Mouse (Mus musculus) spleen, postnatal 4 days (tissue): ENCODE measurements around the gene Srms.
"Not testable (repeated sequence)": the region's sequence is repeated elsewhere in the genome, so short reads cannot be mapped to it uniquely, and the experiment has no call there.

Source experiments
- DNase-seq, 2 experiments: peaks; one replicate each; pipeline ENCODE4 v3.0.0; 2022; ENCODE audit warnings: low spot score in 2 of 2

The Srms gene

DNA sequence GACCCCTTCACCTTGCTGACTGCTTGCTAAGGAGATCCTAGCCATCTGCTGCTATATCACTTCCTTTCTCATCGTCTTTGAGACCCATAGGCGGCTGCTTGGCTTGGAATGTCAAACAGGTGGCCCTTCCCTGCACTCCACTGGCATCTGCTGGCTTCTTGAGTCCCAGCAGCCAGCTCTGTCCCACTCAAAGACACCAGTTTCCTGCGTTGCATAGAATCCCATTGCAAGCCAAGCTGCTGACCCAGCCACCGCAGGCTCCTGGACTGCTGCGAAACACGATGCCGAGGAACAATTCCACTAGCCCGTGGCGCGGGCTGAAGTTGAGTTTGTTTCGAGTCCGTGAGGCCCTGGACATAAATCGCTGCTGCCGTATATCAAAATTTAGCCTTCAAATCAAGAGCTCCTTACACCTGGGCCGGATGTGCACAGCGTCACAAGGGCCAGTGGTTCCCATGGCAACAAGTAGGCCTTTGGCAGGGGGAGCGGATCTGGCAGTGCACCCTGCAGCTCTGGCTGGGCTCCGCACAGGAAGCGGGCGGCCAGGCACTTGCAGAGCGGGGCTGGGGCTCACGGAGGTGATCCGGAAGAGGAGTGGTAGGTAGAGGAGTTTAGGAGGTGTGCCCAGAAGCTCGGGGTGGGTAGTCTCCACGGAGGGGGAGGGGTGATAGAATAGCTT is 6.7 kb upstream of the Srms start, which contains the start of gene Fndc11:
Fndc11 (plus strand) TSS at position 476 of the 679 bp plus-strand sequence.
- DNase-seq, result peak; percentile 72 to 83

DNA sequence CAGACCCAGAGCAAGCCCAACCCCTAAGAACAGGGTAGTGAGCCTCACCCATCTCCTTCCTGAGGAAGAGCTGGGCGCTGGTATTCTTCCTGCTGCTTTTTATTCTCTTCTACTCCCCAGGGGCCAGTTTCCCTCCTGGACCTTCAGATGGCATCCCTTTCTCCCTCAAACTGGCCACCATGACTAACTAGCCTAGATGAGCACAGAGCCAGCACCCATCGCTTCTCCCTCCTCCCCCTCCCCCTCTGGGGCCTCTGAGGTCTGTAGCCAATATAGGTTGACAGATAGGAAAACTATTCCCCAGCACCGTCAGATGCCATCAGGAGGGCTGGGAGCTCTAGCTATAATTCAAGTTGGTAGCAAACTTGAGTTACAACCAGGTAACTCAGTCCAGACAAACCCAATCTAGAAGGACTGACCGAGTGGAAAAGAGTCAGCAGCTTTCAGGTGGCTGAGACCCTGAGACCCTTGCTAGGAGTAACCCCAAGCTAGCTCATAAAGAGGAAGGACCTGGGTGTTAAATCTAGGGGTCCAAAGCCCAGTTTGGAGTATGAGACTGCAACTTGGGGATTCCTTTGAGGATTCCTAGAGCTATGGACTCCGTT is 6.0 kb upstream of the Srms start:
- no peak for DNase-seq

DNA sequence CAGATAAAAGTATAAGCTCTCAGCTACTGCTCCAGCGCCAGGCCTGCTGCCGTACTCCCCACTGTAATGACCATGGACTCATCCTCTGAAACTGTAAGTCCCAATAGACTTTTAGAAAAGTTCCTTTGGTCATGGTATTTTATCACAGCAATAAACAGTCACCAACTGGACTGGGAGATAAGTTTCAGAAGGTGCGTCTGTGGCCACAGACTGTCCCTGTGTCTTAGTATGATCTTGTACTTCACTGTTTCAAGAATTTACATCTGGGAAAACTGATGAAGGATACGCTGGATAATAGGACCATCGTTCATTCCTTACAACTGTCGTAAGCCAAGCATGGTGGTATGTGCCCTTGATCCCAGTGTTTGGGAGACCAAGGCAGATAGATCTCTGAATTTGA is 3.1 kb upstream of the Srms start:
- DNase-seq, result no peak

GRCm38 (mm10) chr2:181212389-181213020 is 480 bp downstream of the Srms start:
- no peak for DNase-seq

GRCm38 (mm10) chr2:181206118-181206517 is 6.9 kb downstream of the Srms start:
- peak in 1 of 2 experiments; percentile 45 for DNase-seq

GRCm38 (mm10) chr2:181205678-181206077 is 7.3 kb downstream of the Srms start:
- DNase-seq, result no peak

DNA sequence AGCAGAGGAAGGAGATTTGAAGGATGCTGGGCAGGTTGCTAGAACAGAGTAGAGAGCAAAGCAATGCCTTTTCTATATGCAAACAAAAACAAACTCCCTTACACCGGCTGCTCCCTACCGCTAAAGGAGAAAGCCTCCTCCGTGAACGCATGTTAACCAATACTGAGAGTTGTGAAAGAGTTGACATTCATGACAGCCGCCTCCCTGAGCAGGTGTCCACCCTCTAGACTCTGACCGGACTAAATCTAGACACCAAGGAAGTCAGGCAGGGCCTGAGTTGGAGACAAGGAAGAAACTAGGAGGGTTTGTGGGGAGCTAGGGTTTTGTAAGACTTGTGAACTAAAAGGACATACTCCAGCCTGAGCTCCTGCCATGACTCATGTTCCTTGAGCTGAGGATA is 10.1 kb downstream of the Srms start:
- no peak for DNase-seq

DNA sequence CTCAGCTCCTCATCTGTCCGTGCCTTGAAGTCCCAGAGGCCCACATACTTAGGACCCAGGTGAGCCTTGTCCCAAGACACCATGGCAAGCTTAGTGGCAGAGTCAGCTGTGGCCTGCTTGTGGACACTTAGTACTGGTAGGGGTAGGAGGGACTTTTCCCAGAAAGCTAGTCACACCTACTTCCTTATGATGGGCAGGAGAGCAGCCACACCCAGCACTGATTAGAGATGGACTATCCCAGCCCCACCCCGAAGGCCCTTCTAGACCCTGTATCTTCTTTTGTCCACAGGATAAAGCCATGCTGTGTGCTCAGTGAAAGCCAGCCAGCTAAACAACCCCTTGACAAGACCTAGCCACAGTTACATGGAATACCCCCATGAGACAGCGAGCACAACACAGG is 10.6 kb downstream of the Srms start, which contains the start of gene Ptk6:
Ptk6 (minus strand) TSS at position 368 of the 400 bp plus-strand sequence.
- DNase-seq, result no peak

DNA sequence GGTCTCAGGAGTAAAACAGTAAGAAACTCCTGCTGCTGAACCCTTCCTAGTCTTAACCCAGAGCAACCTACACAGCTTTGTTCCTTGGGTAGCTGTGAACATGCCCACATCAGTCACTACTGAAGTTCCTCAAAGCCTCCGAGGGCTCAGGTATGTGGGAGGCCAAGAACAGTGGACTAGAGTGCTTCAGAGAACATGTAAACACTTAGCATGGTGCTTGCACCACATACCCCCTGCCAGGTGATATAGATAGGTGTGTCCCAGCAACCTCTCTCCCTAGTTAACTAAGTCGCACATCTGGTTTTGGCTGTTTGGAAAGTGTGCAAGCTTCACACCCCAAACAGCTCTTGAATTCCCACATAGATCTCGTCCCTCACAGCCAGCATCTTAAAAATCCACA is 11.4 kb downstream of the Srms start:
- no peak for DNase-seq

DNA sequence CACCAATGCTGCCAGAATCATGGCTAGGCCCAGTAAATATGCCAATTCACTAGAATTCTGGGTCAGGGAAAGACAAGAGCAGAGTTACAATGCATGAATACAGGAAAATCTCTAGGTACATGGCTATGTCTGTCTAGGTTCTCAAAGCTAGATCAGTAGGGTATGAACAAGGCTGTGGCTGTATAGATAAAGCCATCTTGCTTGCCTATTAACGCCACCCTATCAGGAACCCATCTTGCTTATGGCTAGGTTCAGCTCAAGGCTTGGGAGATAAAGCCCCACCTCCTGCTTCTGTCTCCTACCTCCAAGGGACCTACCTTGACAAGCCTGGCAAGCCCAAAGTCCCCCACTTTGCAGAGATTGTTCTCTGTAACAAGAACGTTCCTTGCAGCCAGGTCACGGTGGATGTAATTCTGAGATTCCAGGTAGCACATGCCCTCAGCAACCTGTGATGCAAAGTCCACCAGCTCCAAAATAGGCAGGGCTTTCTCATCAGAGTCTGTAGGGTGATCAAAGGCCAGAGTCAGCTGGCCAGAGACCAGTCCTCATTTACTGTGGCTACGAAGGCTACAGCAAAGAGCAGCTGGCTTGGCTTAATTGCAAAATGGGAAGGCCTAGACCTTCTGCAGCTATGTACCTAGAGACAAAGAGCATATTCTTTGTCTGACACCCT is 16.2 kb downstream of the Srms start:
- DNase-seq, result no peak

- DNase-seq, result no peak
Measured at GRCm38 (mm10) chr2:181193044-181193443, 19.9 kb downstream of the Srms start.

DNA sequence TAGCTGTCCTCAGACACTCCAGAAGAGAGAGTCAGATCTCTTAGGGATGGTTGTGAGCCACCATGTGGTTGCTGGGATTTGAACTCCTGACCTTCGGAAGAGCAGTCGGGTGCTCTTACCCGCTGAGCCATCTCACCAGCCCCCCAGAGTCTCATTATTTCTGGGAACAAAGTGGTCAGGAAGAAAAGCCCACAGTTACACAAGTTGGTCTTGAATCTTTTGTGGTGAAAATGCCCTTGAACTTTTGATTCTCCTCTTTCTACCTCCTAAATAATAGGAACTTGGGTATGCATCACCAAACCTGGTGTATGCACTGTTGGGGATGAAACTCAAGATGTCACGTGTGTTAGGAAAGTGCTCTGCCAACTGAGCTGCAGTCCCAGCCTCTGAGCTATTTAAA is 21.0 kb downstream of the Srms start:
- no peak for DNase-seq

- DNase-seq, result not testable (repeated sequence)
Measured at GRCm38 (mm10) chr2:181191385-181191784, 21.6 kb downstream of the Srms start.

- DNase-seq, result no peak
Measured at GRCm38 (mm10) chr2:181189321-181189720, 23.7 kb downstream of the Srms start.

DNA sequence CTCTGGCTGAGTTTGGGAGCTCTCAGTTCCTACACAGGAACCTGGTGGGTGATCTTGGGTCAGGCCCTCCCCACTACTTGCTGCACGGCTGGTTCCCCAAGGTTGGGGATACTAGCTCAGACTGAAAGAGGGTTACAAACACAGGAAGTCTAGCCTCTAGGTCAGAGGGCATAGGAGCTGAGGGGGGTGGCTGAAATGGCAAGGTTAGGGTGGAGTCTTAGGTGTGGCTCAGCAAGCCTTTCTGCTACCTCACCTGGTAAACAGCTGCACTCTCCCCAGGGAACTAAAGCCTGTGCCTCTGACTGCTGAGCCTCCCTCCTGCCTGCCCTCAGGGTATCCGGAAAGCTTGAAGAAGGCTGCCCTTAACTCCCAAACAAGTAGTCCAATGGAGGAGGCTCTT is 24.3 kb downstream of the Srms start:
- DNase-seq, result peak in 1 of 2 experiments; percentile 25

DNA sequence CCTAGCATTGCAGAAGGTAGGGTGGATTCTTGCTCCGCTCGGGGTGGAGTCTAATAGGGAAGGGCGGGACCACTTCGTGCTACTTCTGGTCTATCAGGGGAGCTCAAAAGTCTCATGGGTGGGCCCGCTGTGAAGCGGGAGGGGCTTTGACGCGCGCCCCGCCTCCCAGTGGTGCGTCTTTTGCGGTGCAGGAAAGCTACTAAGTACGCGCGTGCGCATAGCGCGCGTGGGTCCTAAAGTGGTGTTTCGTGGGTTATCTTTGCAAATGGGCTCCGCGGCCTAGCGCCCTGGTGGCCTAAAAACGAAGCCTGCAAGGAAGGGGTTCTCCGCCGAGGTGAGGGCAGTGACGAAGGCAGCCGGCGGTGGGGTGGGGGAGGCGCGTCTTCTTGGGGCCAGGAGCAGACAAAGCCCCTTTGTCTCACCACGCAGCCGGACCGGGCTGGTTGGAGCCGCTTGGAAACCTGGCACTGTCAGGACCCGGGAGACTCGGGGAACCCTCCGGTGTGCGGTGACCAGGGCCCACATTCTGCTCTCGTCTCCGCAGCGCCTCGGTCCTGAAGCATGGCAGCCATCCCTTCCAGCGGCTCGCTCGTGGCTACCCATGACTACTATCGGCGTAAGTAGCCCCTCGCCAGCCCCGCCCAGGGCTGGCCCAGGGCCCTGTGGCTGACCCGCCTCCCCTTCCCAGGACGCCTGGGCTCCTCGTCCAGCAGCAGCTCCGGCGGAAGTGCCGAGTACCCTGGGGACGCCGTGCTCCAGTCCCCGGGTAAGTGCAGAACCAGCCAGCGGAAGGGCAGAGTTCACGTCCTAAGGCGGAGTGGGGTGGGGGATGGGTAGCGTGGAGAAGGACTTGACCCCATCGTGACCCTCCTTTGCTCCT is 25.6 kb downstream of the Srms start, which contains the start of gene Ppdpf:
Ppdpf (plus strand) TSS at position 127 of the 880 bp plus-strand sequence.
- DNase-seq, result peak; percentile 91 to 93

DNA sequence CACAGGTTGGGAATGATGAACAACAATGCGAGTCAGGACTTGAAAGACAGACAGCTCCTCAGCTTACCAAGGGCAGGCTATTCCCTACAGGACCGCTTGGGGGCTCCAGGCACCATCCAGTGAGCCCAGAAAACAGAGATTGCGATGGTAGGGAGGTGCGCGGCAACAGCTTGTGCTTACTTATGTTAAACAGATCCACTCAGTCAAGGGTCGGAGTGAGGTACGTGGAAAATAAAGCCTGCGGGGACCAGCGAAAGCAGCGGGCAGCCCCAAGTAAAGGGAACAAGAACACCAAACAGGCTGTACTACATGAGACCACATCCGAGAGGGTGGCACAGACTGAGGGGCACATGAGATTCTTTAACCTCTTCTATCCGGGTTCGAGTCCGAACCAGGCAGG is 26.4 kb downstream of the Srms start:
- DNase-seq, result peak; percentile 80 to 90

GRCm38 (mm10) chr2:181180898-181181297 is 32.1 kb downstream of the Srms start:
- no peak for DNase-seq

DNA sequence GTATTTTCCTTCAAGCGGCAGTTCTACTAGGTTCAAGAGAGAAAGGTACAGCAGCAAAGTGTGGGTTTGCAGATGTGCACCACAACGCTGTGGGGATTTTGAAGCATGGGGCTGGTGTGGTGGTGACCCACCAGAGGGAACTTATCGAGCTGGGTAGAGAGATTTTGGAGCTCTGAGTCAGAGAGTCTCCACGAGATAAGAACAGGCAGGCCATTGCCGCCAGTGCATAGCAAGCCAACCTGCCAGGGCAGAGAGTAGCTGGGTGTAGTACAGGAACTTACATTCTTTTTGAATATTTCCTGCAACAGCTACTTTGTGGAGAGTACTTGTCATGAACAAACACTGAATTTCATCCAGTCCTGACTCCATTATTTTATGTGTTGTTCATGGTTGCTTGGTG is 34.5 kb downstream of the Srms start:
- no peak for DNase-seq

GRCm38 (mm10) chr2:181178015-181178414 is 35.0 kb downstream of the Srms start:
- DNase-seq, result no peak

- no peak for DNase-seq
Measured at GRCm38 (mm10) chr2:181174646-181175045, 38.3 kb downstream of the Srms start.
